Mouse (Mus musculus) spleen, adult 18-20 months (tissue): ENCODE measurements around the gene Kctd11.
A peak's percentile ranks its signal among the peaks of the same experiment; 100 is the strongest.

Experiments used
- DNase-seq, 2 experiments: peaks; one replicate each; pipeline ENCODE4 v3.0.0; 2022; ENCODE audit warnings: mixed read lengths in 2 of 2

Kctd11 gene

DNA sequence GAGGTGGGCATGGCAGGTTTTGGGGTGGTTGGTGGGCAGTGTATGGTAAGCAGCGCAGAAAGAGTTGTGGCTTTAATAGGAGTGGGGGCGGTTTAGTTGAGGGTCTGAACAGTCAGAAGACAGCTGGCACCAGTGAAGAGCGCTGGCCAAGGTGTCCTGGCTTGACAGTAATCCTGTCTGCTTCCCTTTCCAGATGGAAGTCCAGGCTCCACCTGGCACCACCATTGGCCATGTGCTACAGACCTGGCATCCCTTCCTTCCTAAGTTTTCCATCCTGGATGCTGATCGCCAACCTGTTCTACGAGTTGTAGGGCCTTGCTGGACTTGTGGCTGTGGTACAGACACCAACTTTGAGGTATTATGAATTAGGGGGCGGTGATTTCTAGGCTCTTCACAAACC lies 33.2 kb downstream of the Kctd11 start:
- DNase-seq = no peak

DNA sequence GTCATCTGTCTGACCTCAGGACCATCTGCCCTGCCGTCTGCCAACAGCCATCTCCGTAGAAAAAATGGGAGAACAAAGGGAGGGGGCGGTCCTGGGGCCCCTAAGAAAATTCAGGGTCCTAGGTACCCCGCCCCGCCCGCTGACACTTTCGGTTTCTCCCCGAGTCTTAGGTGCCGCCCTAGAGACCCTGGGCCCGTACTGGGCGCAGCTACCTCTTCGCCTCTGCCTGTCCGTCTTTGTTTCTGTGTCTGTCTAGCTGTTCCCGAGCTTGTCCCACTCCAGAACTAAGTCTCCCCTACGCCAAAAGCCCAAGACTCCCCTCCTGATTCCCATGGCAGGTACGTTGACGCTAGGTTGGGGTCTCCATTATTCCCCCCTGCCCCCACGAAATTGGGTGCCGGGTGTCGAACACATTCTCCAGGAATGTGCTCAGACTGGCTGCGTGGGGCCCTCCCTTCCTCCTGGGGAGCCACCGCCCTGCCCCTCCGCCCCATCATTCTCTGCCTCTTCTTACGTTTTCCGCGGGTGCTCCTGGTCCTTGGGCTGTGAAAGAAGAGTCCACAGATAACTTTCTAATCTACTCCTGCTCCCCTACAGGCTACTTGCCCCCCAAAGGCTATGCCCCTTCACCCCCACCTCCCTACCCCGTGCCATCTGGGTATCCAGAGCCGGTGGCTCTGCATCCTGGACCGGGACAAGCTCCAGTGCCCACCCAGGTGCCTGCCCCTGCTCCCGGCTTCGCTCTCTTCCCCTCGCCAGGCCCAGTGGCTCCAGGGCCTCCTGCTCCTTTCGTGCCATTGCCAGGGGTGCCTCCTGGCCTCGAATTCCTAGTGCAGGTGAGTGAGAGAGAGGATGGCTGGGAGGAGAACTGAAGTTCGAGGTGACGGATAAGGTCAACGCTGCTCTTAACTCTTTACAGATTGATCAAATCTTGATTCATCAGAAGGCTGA lies 34.2 kb downstream of the Kctd11 start:
- DNase-seq = no peak

DNA sequence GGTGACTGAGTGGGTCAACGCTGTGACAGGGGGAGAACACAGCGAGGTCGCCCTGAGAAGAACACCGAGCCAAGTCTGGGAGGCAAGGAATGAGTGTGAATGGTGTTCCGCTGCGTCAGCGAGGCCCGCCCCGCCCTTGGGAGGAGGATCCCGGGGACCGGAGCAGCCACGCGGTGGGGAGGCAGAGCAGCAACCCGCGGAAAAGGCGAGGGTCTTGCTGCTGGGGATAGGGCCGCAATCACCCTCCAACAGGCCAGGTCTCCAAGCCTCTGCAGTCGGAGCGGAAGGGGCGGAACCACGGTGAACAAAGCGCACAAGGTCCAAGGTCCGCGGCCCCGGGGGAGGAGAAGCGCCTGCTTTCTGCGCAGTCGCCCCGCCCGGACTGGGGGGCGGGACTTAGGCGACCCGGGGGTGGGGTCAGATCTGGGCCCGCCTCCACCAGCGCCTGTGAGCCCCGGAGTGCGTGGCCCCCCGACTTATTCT lies 35.0 kb downstream of the Kctd11 start, which contains the start of gene Plscr3:
Gene Plscr3, plus strand, starts transcription at position 179 of the 483 bp plus-strand sequence.
- DNase-seq = peak; percentile 81 to 94

DNA sequence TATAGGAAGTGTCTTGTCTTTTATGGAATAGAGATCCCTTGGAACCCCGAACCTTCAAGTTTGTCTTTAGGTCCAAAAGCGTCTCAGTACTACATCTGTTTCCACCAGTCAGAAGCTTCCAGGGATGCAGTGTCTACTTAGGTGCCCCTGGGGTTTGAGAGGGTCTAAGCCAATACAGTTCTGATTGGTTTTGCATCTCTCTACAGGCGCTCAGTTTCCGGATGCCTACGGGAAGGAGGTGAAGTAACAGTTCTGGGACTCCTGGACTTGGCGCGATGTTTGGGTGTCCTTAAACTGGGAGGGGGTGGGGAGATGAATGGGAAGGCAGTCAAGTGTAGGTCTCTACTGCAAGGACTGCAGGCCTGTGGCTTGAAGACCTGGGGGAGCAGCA lies 42.5 kb downstream of the Kctd11 start:
- no peak for DNase-seq

DNA sequence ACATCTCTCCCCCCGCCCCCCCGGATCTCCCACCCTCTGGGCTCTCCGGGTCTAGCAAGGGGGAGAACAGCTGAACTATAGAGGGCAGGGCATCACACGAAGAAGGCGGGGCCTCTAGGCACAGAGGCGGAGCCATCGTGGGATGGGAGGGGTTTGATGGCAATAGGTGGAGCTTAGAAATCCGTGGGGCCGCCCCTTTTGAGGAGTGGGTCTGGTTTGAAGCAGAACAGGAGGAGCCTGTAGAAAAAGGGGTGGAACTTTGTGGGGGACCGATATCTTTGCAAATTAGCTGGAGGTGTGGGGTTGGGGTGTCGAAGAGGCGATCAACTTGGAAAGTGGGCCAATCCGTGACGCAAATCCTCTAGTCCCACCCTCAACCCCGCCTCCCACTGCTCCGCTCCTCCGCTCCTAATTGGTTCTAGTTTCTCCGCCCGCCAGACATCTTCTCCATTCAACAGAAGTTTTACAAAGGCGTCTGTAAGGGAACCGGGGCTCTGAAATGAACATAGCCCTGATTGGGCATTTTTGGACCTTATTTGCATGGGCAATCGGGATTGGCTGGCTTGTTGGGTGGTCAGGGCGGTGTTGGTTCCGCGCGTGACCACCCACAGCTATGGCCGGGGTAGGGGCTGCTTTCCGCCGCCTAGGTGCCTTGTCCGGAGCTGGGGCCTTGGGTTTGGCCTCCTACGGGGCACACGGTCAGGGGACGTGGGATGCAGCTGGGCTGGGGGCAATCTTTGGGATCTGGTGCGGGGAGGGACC lies 43.1 kb downstream of the Kctd11 start, which contains the start of gene Tmem256:
Gene Tmem256, plus strand, starts transcription at position 563 of the 762 bp plus-strand sequence.
- DNase-seq = peak; percentile 78 to 81

DNA sequence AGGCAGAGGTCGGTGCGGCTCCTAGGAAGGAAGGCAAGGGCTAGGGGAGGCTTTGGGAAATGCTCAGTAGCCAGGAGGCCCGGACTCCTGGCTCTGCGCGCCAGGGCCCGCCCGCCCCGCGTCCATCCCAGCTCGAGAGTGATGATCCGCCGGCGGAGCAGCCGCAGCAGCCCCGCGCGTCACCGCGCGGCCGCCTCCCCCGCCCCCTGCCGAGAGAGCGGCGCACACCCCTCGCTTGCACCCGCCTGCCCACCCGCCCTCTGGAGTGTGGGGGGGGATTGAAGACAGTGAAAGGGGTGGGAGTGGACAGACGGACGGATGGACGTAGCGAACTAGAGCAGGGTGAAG lies 43.6 kb downstream of the Kctd11 start, which contains the start of gene Nlgn2:
Gene Nlgn2, minus strand, starts transcription at position 181 of the 348 bp plus-strand sequence.
- no peak for DNase-seq

DNA sequence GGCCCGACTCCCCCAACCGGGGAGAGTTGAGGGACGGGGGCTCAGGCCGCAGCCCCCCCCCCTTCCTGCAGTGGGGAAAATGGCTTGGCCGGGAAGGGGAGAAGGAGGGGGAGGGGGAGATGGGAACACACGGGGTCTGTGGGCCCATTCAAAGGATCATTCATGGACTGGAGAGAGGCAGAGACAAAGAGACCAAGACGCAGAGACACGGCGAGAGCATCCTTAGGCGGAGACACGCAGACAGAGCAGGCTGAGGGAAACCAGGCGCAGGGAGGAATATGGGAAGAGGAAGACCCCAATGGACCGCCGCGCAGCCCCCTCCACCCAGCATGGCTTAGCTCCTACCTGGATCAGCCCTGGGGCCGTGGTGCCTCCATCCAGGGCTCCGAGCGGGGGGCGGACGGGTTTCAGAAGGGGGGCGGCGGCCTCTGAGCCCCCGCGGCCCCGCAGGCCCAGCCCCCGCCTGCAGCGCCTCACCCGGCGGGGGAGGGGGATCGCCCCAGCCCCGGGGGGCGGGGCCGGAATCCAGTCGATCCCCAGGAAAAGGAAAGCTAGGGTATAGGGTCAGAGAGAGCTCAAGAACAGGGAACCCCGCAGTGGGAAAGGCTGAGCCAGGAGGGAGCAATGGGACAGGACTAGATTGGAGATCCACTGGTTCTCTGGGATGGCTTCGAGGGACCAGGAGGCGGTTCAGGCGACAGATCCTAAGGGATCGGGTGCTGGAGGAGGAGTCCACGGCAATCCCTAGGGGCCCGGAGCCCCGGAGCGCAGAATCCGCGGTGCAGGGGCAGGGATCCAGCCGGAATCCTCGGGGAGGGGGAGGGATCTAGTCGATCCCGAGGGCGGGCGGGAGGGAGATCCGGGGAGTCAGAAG lies 44.3 kb downstream of the Kctd11 start:
- DNase-seq = no peak

DNA sequence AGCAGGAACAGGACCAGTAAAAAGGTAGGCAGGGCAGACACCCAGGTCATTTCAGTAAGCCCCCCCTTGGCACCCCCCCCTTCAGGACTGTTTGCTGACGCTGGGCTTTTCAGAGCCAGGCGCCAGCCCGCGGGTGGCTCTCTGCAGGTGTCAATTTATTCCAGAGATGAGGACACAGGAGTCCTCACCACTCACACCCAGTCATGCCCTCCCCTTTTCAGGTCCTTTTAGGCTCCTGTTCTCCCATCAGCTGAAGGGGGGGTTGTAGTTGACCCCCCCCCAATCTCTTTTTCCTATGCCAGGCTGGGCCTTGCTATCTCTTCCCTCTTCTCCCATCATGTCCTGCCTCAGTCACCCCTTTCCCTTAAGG lies 45.3 kb downstream of the Kctd11 start:
- no peak for DNase-seq

DNA sequence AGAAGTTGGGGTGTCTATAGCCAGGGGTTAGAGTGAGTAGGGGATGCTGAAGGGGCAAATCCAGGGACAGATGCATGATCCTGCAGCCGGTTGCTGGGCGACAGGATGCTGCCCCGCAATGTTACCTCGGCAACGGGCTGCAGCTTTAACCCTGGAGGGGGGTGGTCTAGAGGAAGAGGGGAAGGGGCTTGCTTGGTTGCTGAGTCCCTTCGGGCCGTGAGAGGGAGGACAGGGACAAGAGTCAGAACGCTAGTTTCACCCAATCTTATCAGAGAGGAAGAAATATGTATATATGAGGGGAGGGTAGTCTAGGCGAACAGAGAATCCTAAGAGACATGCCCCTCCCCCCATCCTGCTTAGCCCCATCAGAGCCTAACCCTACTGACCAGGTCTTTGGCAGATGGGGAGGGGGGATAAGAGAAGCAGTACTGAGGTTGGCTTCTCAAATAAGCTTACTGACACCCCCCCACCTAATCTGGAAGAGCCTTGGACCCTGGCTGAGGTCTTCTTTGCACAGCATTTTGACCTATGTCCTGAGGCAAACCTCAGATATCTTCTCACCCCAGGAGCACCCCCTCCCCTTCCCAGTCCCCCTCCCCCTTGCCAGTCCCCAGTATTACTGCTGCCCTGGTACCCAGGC lies 45.8 kb downstream of the Kctd11 start:
- DNase-seq = no peak

DNA sequence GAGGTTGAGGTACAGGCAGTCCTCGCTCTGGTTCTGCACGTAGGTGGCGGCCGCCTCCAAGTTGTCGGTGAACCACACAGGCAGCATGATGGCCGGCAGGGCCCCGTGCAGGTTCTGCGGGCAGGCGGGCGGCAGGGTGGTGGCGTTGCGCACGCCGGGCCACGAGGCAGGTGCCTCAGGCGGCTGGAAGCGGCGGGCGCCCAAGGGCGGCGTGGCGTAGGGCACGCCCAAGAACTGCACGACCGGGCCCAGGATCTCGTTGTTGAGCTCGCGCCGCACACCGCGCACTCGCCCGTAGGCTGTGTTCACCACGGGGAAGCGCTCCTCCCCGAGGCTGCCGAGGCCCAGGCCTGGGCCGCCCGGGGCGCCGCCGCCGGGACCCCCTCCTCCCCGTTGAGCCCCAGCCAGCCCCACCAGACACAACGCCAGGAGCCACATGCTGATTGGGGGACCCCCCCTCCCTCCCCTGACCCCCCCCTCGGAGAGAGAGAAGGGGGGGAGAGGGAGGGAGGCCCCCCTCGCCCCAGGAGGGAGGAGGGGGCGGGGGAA lies 47.1 kb downstream of the Kctd11 start:
- peak in 1 of 2 experiments; percentile 48 for DNase-seq

DNA sequence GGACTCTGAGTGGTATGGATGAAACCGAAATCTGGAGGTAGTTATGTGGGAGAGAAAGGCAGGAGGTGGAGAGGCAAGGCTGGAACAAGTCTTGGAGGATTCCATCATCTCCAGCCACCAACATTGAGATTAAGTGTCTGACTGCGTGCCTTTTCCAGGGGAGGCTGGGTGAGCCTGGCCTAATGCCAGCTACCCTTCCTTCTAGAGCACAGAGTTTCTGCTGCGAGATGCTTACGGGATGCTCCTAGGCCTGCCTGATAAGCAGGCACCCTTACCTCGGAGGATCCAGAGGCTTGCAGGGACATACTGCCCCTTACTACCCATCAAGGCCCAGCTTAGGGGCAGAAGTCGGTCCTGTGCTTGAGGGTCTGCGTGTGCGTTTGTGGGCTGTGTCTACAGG lies 47.7 kb downstream of the Kctd11 start:
- no peak for DNase-seq

DNA sequence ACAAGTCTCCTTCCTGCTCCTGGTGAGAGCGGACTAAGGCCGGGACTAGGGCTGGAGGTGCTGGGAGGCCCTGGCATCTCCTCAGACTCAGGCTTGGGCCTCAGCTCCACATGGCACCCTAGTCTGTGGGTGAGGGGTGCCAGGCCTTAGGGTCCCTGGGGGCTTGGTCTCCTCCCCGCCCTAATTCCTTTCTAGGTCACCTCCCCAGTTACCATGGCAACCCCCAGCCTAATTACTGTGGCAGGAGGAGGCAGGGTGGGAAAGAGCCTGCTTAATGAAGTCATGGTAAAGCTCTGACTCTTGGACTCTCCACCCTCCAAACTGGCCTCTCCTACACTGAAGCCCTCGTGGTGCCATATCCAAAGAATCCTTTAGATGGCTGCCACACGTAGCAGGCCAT lies 52.4 kb downstream of the Kctd11 start:
- DNase-seq = no peak
